Mouse (Mus musculus) T-helper 2 cell (primary cell): Measurements from ENCODE around the gene Maml3.

Experiments
- in situ Hi-C: fragments of 300-600 bp; cut with MboI, MseI; formaldehyde crosslinking; loops from one replicate; pipeline ENCODE4 v1.15.1; 2025; ENCODE audit warnings: high pct_unique_total_duplicates

Maml3 gene

GRCm38 (mm10) chr3:51958751-51959150 lies 146.1 kb downstream of the Maml3 start:
- in situ Hi-C loops, result no loop called here

- in situ Hi-C loops, result no loop called here
Measured at GRCm38 (mm10) chr3:51954441-51954840, 150.4 kb downstream of the Maml3 start.

- in situ Hi-C loops, result no loop called here
Measured at GRCm38 (mm10) chr3:51953927-51954326, 150.9 kb downstream of the Maml3 start.

- in situ Hi-C loops, result no loop called here
Measured at GRCm38 (mm10) chr3:51952728-51953623, 151.9 kb downstream of the Maml3 start.

GRCm38 (mm10) chr3:51952267-51952666 lies 152.6 kb downstream of the Maml3 start:
- in situ Hi-C loops, result no loop called here

GRCm38 (mm10) chr3:51949651-51950050 lies 155.2 kb downstream of the Maml3 start:
- in situ Hi-C loops, result no loop called here

DNA sequence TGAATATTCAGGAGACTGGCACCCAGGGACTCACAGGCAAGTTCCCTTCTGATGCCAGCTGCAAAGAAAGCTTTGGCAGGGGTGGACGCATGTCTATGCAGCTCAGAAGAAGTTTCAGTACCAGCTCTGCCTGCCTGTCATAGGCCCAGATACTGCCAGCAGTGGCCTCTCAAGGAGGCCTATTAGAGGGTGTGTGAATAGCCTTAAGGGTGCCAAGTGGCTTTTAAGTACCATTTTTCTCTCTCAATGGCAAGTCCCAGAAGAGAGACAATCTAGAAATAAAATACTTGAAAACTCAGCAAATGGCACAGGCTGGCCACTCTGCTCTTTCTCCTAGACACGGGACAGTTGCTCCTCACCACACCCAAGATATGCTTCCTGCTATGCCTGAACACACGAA lies 157.7 kb downstream of the Maml3 start:
- in situ Hi-C loops, result no loop called here

DNA sequence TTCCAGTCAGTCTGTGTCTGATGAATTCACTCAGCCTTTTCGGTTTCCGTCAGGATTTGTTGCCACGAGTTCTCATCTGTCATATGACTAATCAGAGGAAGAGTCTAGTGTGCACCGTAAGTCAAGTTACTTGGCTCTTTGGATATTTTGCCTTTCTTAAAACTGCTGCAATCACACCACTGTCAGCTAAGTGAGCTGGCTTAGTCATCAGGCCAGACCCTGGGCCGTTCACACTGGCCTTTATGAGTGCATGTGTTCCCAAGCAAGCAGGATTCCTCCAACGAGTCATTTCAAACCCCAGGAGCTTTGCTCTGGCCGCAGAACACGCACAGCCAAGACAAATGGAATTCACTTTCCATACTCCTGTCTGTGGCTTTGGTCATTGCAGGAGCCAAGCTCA lies 161.2 kb downstream of the Maml3 start:
- in situ Hi-C loops, result no loop called here

- in situ Hi-C loops, result no loop called here
Measured at GRCm38 (mm10) chr3:51941781-51942180, 163.1 kb downstream of the Maml3 start.

DNA sequence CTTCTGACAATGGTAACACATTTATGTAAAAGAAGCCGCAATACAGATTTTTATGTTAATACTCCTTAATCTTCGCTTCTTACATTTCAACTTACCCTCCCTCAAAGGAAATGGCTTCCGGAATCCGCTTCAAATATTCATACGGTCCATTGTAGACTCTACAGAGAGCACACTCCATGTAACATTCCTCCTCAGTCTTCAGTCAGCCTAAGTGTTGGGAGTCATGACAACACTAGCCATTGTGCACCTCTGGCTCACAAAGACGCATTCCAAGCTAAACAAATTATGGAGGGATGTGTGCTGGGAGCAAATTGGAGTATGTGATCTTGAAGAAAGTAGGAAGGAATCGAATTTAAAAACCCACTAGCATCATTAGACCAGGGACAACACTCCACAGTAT lies 165.0 kb downstream of the Maml3 start:
- in situ Hi-C loops, result no loop called here

DNA sequence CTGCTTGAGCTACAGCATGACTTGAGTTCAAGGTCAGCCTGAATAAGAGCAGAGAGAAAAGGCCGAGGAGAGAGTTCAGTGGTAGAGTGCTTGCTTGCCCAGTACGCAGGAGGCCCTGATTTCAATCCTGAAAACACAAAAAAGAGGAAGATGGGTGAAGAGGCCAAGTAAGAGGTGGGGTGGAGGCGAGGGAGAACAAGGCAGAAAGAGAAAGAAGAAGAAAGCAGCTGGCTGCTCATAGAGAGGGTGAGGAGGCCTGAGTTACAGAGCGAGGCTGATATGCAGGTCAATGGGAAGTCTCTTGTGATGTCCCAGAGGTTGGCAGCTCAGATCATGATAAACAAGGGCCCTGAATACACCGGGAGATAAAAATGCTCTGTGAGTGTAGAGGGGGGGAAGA lies 165.8 kb downstream of the Maml3 start:
- in situ Hi-C loops, result no loop called here

DNA sequence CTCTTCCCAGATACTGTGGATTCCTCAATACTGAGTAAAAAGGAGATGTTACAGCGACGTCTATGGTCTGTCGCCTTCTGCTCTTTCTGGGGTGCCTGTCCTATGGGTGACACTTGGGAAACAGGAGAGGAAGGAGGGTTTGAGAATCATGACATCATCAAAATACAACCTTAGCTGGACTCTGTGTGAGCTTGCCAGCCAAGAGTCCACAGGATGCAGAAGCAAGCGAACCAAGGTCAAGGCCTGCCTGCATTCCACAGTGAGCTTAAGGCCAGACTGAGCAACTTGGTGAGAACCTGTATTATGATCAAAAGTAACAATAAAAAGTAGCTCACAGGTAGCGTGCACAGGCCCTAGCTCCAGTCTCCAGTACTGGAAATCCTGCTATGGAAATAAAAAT lies 167.7 kb downstream of the Maml3 start:
- in situ Hi-C loops, result no loop called here

DNA sequence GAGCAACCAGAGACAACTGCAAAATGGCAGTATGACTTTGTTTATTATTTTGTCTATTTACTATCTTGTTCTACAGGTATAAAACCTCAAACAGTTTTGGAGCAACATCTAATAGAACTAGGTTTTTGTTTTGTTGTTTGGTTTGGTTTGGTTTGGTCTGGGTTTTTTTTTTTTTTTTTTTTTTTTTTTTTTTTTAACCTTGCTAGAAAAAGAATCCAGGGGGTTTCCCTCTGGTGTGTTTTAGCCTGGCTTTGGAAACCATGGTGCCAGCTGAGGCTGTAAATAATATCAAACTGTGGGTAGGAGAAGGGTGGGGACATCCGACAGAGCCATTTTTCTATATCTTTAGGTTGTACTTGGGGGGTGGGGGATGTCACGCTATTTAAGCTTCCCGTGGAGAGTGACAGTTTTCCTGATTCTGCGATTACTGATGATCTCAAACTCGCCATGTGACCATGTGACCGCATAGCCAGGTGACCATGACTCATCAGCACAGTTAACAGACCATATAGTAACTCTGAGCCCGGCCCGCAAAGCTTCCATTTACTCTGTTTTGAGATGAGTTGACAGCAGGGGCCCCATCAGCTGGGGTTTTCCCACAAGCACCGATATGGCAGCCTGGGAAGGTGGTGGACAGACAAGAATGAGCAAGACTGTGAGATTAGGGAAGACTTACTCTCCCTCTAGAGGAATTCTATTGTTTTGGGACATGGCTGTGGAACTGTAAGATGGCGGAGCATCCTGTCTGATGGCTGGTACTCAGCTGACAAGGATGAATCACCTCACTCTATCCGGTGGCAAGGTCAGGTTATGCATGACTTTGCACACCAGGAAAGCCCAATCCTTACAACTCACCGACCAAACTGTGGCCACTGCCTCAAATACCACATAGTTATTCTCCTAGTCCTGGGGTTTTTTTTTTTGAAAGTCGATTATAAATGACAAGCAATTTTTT lies 170.1 kb downstream of the Maml3 start:
- in situ Hi-C loops, result no loop called here

DNA sequence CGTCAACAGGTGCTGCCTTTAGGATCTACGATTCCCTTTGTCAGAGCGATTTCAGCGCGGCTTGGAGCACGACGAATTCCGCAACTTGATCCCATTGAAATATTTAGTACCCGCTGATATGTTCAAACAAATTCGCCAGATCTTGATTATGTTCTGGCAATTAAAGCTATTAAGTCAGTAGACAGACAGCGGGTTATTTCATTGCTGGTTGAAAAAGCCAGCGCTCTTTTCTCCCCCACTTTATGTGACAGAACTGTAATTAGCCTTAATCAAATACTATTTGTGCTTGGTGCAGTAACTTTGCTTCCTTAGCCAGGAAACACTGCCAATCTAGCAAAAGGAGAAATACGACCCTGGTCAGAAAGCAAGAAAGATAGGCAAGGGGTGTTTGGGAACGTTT lies 176.7 kb downstream of the Maml3 start:
- in situ Hi-C loops, result no loop called here

DNA sequence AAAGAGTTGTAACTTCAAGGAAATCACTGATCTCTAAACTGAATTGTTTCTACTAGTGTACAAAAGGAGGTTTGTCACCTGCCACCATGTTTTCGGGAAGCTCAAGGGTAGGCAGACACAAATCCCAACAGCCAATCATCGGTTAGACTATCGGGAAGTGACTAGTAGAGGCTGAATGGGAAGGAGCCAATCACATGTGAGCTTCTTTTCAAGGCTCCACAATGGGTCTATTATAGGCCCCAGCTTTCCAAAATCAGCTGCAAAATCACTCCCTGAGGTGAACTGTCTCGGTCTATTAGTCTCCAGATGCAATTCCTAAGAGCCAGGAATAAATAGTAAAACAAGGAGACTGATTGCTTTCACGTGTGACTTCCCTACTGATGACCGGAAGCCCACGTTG lies 177.3 kb downstream of the Maml3 start:
- in situ Hi-C loops, result no loop called here

DNA sequence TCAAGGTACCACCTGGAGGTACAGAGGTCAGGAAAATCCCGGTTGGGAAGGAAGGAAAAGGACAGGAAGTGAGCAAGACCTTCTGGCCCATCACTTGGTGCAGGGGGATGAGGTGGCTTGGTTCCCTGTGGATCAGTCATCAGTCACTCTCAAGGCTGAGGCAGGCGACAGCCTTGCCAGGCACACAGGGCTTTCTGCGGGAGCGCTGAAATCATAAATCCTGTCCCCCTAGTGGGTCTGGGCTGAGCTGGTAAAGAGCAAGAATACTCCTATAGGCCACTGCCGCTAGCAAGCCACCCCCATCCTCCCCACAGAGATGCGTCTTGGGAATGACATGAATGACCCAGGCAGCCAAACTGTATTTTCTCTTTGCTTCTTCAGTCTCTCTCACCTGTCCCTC lies 177.8 kb downstream of the Maml3 start:
- in situ Hi-C loops, result no loop called here

DNA sequence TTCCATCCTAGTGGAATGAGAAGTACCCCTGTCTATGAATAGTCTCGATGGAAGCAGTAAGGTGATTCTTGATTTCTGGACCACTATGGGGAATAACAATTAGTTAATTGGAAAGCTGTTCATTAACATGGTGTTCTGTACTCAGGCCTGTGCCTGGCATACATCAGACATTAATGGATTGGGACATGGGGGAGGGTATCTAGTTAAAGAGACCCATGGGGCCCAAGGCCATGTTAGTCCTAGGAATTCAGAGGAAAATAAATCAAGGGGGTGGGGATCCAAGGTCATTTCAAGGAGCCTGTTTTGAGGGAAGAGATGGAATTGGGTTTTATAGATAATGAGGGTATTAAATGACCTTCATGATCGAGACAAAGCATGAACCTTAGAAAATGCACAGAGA lies 179.1 kb downstream of the Maml3 start:
- in situ Hi-C loops, result no loop called here

GRCm38 (mm10) chr3:51924636-51925035 lies 180.2 kb downstream of the Maml3 start:
- in situ Hi-C loops, result no loop called here

DNA sequence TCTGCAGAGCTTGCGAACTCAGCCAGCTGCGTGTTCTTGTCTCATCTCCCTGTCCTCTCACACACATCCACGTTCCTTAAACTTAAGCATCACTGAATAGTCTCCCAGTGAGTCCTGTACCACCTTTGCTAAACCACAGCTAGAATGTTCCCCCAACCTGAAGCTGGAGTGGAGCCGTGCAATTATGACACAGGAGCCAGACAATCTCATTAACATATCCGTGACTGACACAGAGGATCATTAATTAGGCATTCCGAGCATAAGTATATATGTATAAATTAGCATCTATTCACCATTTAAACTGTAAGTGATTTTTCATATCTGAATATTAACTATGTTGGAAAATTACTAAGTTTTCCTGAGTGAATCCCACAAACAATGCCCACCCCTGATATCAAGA lies 181.1 kb downstream of the Maml3 start:
- in situ Hi-C loops, result no loop called here

- in situ Hi-C loops, result no loop called here
Measured at GRCm38 (mm10) chr3:51916902-51917301, 188.0 kb downstream of the Maml3 start.

- in situ Hi-C loops, result no loop called here
Measured at GRCm38 (mm10) chr3:51916060-51916870, 188.6 kb downstream of the Maml3 start.

DNA sequence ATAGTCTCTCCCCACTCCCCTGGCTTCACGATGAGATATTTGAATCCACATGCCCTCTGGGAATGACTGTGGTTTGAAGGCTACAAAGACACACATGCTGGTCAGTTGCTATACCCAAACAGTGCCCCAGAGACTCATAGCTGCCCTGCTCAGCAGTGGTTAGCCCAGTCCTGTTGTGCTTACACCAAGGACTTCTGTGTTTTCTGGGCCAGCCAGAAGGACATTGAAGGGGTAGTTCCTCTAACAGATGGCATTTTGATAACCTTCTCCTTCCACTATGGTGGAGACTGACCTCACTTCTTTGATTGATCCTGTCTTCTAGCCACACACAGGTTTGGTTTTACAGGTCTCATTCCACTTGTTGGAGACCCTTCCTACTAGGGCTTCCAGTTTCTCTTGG lies 189.5 kb downstream of the Maml3 start:
- in situ Hi-C loops, result no loop called here
